Mouse (Mus musculus) lung, postnatal 0 days (tissue): Measurements from ENCODE around the gene Btbd2. TPM values are rescaled to one million over a fixed set of nuclear protein-coding genes. Genes with fewer than 3 reads are reported as not detected.
"Not testable (repeated sequence)": the region's sequence is repeated elsewhere in the genome, so short reads cannot be mapped to it uniquely, and the experiment has no call there.

Experiments
- ATAC-seq: fragments of 200-750 bp; cut with Nextera tagmentation; 2 replicates; pipeline ENCODE4 v1.8.0; 2017; ENCODE audit warnings: moderate library complexity
- DNase-seq: peaks from one replicate; pipeline ENCODE4 v3.0.0-alpha.2; 2016; ENCODE audit warnings: low spot score
- H3K27ac ChIP-seq: fragments of 300-500 bp; sonication (generic); 2 replicates; pipeline ENCODE4 v1.5.1; 2014; ENCODE audit warnings: antibody characterized with exemption, mild to moderate bottlenecking, low read length, mixed read lengths
- H3K27me3 ChIP-seq: fragments of 300-500 bp; sonication (generic); replicated peaks from 2 replicates; pipeline ENCODE4 v1.6.1; 2014; ENCODE audit warnings: low read length, mixed read lengths; ENCODE audit not compliant: insufficient read depth
- H3K36me3 ChIP-seq: fragments of 300-500 bp; sonication (generic); 2 replicates; pipeline ENCODE4 v1.6.1; 2014; ENCODE audit warnings: low read length, mixed read lengths; ENCODE audit not compliant: insufficient read depth
- H3K4me1 ChIP-seq: fragments of 300-500 bp; sonication (generic); 2 replicates; pipeline ENCODE4 v1.6.1; 2014; ENCODE audit warnings: antibody characterized with exemption, low read depth, low read length, mixed read lengths; ENCODE audit not compliant: insufficient read depth
- H3K4me2 ChIP-seq: fragments of 300-500 bp; sonication (generic); replicated peaks from 2 replicates; pipeline ENCODE4 v1.6.1; 2014; ENCODE audit warnings: low read depth, mild to moderate bottlenecking, low read length, moderate library complexity, mixed read lengths
- H3K4me3 ChIP-seq: fragments of 300-500 bp; sonication (generic); 2 replicates; pipeline ENCODE4 v1.5.1; 2014; ENCODE audit warnings: low read depth, low read length
- H3K9ac ChIP-seq: fragments of 300-500 bp; sonication (generic); replicated peaks from 2 replicates; pipeline ENCODE4 v1.6.1; 2014; ENCODE audit warnings: low read depth, mild to moderate bottlenecking
- H3K9me3 ChIP-seq: fragments of 300-500 bp; sonication (generic); 2 replicates; pipeline ENCODE4 v1.6.1; 2016; ENCODE audit warnings: low read length, mixed read lengths
- CTCF ChIP-seq: IDR thresholded peaks from 2 replicates; pipeline ENCODE4 v1.5.1; 2016; ENCODE audit warnings: antibody characterized with exemption, mild to moderate bottlenecking
- EP300 ChIP-seq: IDR thresholded peaks from 2 replicates; pipeline ENCODE4 v1.6.1; 2016; ENCODE audit warnings: antibody characterized with exemption, mild to moderate bottlenecking, control low read depth
- WGBS: fragments of 180-500 bp; shearing (Covaris S2); extraction: QIAGEN DNeasy Blood & Tissue Kit; methylation state at CpG from one replicate; pipeline ENCODE4 v1.1.7; 2014; 5-methylcytosine and 5-hydroxymethylcytosine counted together
- polyA plus RNA-seq: library from polyadenylated mRNA; unstranded; fragments of >200 nt; fragmentation: Nextera tagmentation; extraction: Ambion mirVana; gene quantifications from 2 replicates; pipeline ENCODE4 v1.2.1, GENCODE M21; 2015

Gene Btbd2
- polyA plus RNA-seq, 1 experiment from 2014 or later, result 42.9 TPM

DNA sequence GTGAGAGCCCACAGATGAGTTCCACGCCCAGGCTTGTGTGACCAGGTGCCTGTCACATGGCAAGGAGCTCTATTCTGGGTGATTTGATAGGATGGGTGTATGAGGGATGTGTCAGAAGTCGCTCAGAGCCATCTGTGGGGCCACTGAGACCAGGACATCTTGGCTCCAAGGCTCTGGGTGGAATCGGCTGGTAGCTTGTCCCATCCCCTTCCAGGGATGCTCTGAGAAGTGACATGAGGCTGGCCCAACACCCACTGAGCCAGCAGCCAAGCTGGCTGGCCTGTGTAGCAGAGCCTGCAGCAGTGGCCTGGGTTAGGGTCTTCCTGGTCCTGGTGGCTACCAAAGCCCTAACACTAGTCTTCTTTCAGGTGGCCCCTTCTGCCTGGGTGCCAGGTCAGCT is 48.4 kb downstream of the Btbd2 start:
- Histone ChIP-seq H3K27ac (no peak overlapping the region), H3K4me2 (no peak overlapping the region), H3K27me3 (no peaks in the 10 kb centered on the region), H3K9me3 (no peaks in the 10 kb centered on the region), H3K36me3 (peaks cover 6% of the 10 kb centered on the region; the same call in 1 of the 2 replicates), H3K4me3 (no peak overlapping the region), H3K4me1 (peaks cover 6% of the 10 kb centered on the region; the same call in 1 of the 2 replicates), H3K9ac (no peak overlapping the region)
- 90% methylated on average over 3 of the region's 3 CpGs for WGBS
- no peak for DNase-seq
- no peak for ATAC-seq
- TF ChIP-seq EP300, result no peak
- TF ChIP-seq CTCF, result no peak

DNA sequence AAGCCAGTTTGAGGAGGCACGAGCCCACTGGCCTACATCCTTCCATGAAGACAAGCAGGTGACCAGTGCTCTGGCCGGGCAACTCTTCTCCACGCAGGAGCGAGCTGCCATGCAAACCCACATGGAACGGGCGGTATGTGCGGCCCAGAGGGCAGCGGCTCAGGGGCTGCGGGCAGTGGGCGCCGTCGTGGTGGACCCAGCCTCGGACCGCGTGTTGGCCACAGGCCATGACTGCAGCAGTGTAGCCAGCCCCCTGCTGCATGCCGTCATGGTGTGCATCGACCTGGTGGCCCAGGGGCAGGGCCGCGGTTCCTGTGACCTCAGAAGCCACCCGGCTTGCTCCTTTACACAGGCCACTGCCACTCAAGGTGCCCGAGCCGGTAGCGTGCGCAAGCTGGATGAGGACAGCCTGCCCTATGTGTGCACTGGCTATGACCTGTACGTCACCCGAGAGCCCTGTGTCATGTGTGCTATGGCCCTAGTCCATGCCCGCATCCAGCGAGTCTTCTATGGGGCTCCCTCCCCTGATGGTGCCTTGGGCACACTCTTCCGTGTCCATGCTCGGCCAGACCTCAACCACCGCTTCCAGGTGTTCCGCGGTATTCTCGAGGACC is 50.0 kb downstream of the Btbd2 start:
- ATAC-seq (no peak), DNase-seq (no peak)
- Histone ChIP-seq H3K36me3 (peaks cover 6% of the 10 kb centered on the region; the same call in 1 of the 2 replicates), H3K4me2 (no peak overlapping the region), H3K27ac (no peak overlapping the region), H3K4me3 (no peak overlapping the region), H3K4me1 (peaks cover 12% of the 10 kb centered on the region; the same call in 1 of the 2 replicates), H3K27me3 (no peaks in the 10 kb centered on the region), H3K9ac (no peak overlapping the region), H3K9me3 (no peaks in the 10 kb centered on the region)
- 95% methylated on average over 34 of the region's 34 CpGs for WGBS
- TF ChIP-seq CTCF (no peak), EP300 (no peak)

DNA sequence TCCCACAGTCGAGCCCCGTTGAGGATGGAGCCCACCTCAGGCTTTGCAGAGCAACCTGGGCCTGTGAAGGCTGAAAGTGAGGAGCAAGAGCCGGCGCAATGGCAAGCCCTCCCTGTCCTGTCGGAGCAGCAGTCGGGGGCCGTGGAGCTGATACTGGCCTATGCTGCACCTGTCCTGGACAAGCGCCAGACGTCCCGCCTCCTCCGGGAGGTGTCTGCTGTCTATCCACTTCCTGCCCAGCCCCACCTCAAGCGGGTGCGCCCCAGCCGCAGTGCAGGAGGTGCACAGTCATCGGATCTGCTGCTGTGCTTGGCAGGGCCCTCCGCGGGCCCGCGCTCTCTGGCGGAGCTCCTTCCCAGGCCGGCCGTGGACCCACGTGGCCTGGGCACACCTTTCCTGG is 50.6 kb downstream of the Btbd2 start:
- Histone ChIP-seq H3K9me3 (no peaks in the 10 kb centered on the region), H3K9ac (no peak overlapping the region), H3K36me3 (peaks cover 6% of the 10 kb centered on the region; the same call in 1 of the 2 replicates), H3K4me2 (no peak overlapping the region), H3K4me3 (no peak overlapping the region), H3K27ac (no peak overlapping the region), H3K27me3 (no peaks in the 10 kb centered on the region), H3K4me1 (peaks cover 12% of the 10 kb centered on the region; the same call in 1 of the 2 replicates)
- no peak for ATAC-seq
- TF ChIP-seq CTCF (no peak), EP300 (no peak)
- 88% methylated on average over 21 of the region's 23 CpGs for WGBS
- no peak for DNase-seq

GRCm38 (mm10) chr10:80605721-80606120 is 51.1 kb downstream of the Btbd2 start, which contains the start of gene Gm49322:
Gene Gm49322 (plus strand): TSS chr10:80606021.
- not testable (repeated sequence) for H3K36me3 ChIP-seq, H3K4me2 ChIP-seq, ATAC-seq, H3K27ac ChIP-seq, H3K9ac ChIP-seq, H3K9me3 ChIP-seq, H3K27me3 ChIP-seq, H3K4me3 ChIP-seq, DNase-seq
- peaks cover 12% of the 10 kb centered on the region; the same call in 1 of the 2 replicates for H3K4me1 ChIP-seq
- WGBS, result 73% methylated on average over 2 of the region's 4 CpGs

DNA sequence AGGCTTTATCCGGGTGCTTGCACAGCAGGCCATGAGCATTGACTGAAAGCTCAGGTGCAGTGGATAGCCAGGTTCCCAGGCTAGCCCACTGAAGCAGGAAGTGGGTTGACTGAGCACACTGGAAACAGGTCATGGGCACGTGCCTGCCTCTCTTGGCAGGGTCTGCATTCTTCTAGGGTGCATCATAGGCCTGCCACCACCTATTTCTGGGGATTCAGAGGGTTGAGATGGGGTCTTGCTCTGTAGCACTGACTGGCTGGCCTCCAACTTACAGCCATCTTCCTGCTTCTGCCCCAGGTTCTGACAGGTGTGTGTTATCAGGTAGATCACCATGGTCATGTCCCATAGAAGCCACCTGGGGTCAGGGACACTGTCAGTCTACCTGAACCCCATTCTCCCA is 51.9 kb downstream of the Btbd2 start:
- ATAC-seq (no peak), DNase-seq (no peak)
- 89% methylated on average over 2 of the region's 2 CpGs for WGBS
- no peak overlapping the region for H3K9ac ChIP-seq
- no peak for TF ChIP-seq CTCF
- TF ChIP-seq EP300, result no peak
- H3K36me3 ChIP-seq, result peaks cover 6% of the 10 kb centered on the region; the same call in 1 of the 2 replicates
- H3K4me1 ChIP-seq, result peaks cover 12% of the 10 kb centered on the region; the same call in 1 of the 2 replicates
- H3K27me3 ChIP-seq, result no peaks in the 10 kb centered on the region
- no peak overlapping the region for H3K27ac ChIP-seq
- no peak overlapping the region for H3K4me3 ChIP-seq
- no peaks in the 10 kb centered on the region for H3K9me3 ChIP-seq
- no peak overlapping the region for H3K4me2 ChIP-seq

- peaks cover 6% of the 10 kb centered on the region; the same call in 1 of the 2 replicates for H3K36me3 ChIP-seq
- H3K27me3 ChIP-seq, result no peaks in the 10 kb centered on the region
- no peaks in the 10 kb centered on the region for H3K9me3 ChIP-seq
- WGBS, result 89% methylated on average over 7 of the region's 7 CpGs
- H3K9ac ChIP-seq, result peak overlapping the region; percentile 1; the same call in 1 of the 2 replicates
- TF ChIP-seq EP300 (no peak), CTCF (no peak)
- no peak overlapping the region for H3K4me3 ChIP-seq
- no peak overlapping the region; the same call in 1 of the 2 replicates for H3K4me2 ChIP-seq
- DNase-seq, result no peak
- no peak for ATAC-seq
- peaks cover 12% of the 10 kb centered on the region; the same call in 1 of the 2 replicates for H3K4me1 ChIP-seq
- H3K27ac ChIP-seq, result no peak overlapping the region
Measured at GRCm38 (mm10) chr10:80604001-80604509, 52.8 kb downstream of the Btbd2 start.
